Mouse (Mus musculus) right cerebral cortex, postnatal 36 days (tissue): ENCODE data around the gene Uba6.

Source experiments
- DNase-seq, 2 experiments: peaks; one replicate each; pipeline ENCODE4 v3.0.0; 2022; ENCODE audit warnings: low spot score in 2 of 2, mixed read lengths in 1 of 2

Uba6 gene

DNA sequence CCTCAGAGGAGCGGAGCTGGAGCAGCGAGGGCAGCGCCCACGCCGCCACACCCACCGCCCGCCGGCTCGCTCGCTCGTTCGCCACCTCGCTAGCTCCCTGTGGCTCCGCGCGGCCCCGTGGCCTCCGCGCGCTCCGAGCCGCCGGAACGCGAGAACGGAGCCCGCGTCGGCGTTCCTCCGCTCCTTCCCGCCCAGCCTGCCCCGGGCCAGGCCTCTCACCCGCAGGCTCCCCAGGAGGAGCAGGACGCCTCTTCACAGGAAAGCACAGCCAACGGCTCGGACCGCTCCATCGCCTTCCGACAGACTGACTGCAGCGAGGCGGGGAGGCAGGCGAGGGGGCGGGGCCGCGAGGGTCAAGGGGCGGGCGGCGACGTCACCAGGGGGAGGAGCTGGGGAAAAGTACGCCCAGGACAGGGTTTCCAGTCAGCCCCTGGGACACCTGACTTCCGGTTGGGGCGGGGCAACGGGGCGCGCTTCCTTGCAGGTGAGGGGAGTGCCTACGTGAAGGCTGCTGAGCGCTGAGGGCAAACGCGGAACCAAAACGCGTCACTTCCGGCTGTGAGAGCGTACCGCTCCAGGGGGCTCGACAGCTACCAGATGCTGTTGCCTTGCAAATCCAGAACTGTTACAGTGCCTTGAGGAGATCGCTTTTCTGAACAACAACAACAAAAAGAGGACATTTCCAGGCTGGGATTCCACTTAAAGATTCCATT lies at the start of gene Uba6:
Uba6 (minus strand) TSS at position 355 of the 713 bp plus-strand sequence.
- peak; percentile 99 for DNase-seq

GRCm38 (mm10) chr5:86197801-86198200 lies 25.2 kb upstream of the Uba6 start, which contains the start of gene Gnrhr:
TSS of gene Gnrhr (minus strand) at chr5:86197901.
- DNase-seq, result no peak

DNA sequence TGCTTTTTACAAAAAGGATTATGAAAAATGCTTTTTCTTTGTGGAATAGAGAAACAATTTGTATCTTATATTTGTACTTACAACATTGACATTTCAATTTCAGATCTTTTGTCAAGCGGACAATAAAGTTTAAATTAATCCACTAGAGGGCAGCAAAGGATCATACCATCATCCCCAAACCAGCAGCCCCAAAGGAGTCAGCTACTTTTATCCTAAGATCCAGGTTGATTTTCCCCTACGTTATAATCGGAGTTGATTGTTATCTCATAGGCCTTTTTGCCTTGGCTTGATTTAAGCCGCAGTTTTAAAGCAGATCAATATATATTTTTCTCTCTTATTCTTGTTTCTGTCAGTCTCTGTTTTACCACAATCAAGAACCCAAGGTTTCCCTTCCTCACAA lies 18.8 kb upstream of the Uba6 start:
- no peak for DNase-seq

GRCm38 (mm10) chr5:86190770-86191169 lies 18.2 kb upstream of the Uba6 start:
- DNase-seq, result no peak

- no peak for DNase-seq
Observed at GRCm38 (mm10) chr5:86190290-86190689, 17.7 kb upstream of the Uba6 start.

DNA sequence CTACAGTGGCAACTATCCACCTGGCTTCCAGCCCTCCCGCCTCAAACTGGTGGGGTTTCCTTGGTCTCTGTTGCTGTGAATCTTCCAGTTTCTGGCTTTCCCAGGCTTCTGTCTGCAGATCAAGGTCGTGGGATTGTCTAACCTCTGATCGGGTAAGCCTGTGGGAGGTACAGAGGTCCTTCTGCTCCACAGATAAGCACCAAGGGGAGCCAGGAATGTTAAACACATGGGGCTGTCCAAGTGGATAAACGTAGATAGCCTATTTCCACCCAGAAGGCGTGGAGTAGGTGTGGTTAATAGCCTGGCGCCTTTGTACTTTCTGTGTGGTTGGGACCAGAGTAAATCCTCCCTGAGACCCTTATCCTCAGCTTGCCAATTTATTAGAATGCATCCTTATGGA lies 14.8 kb upstream of the Uba6 start:
- DNase-seq, result no peak

DNA sequence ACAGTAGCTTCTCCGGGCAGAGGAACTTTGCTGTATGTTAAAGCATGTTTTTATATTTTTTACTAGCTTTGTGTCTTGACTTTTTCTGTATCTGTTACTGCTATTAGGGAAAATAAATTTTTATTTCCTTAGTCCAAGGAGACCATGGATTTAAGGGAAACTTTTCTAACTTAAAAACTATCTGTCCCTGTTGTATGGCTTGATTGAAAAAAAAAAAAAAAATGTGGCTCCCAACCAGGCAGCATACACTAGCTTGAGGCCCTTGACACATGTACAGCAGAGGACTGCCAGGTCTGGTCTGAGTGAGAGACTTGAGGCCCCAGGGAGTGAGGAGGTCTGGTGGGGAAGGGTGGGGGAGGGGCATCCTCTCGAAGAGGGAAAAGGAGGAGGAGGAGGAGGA lies 1.2 kb upstream of the Uba6 start:
- DNase-seq, result no peak

DNA sequence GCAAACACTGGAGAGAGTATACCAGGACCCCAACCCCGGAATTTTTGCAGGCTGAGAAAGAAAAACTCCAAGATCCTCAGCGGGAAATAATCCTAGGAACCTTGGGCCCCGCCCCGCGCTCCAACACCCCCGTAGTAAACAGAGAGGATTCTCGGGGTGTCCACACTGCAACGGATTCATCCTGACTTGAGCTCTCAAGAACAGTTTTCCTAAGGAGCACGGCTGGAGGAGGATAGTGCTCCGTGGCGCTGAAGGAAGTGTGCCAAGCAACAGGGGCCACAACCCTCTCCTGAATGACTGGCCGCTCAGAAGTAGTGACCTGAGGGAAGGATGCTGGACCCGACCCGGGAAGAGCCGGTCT lies 535 bp downstream of the Uba6 start:
- DNase-seq, result peak; percentile 13 to 35

DNA sequence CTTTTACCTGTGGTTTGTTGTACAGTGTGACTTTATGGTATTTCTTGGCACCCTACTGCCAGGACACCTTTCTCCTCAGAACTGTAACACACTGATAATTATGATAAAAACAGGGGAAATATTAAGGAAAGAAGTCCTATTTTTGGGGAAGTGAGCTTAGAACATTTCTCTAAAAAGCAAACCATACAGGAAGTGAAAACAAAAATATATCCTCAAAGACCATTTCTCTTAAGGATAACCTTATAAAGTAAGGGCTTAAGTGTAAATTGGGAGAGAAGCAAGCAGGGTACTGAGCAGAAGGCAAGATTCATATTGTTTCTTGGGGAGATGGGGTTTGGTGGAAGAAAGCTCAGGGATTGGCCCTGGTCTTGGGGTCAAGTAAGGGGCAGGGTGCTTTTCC lies 42.8 kb downstream of the Uba6 start:
- no peak for DNase-seq

GRCm38 (mm10) chr5:86128749-86129148 lies 43.9 kb downstream of the Uba6 start:
- no peak for DNase-seq

DNA sequence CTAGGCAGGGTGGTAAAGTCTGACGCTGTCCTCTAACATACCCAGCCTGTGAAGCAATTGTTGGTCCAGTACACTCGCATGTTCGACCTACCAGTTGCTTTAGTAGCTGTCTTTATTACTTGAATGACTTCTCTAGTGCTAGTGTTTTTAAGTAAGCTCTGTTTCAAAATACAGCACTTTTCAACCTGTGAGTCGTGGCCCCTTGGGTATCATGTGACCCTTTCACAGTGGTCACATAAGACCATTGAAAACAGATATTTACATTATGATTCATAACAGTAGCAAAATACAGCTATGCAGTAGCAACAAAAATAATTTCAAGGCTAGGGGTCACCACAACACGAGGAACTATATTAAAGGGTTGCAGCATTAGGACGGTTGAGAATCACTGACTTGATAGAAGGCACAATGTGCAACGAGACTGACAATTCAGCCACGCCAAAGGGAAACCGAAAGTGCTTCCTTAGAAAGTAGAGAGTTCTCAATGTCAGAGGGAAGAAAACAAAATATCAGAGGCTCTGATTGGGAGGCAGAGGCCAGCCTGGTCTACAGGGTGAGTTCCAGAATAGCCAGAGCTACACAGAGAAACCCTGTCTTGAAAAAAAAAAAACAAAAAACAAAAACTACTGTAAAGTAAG lies 54.0 kb downstream of the Uba6 start:
- DNase-seq, result no peak

DNA sequence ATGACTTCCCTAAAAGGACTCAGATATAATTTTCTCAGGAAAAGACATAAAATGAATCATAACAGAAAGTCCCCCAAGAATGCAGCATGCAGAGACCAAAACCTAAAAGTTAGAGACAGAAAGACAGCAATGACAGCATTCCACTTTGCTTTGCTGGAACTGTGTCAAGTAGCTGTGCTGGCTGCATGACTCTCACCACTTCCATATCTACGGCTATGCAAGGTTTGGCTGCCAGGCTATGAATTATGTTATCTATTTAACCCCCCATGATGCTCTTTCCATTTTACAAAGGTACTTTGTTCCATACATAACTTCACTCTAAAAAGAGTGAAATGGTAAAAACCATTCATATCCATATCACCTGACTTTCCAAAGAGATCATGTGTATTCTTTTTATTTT lies 58.6 kb downstream of the Uba6 start:
- no peak for DNase-seq

- no peak for DNase-seq
Observed at GRCm38 (mm10) chr5:86113037-86113436, 59.6 kb downstream of the Uba6 start.

GRCm38 (mm10) chr5:86111074-86111473 lies 61.5 kb downstream of the Uba6 start:
- no peak for DNase-seq

- DNase-seq, result no peak
Observed at GRCm38 (mm10) chr5:86106610-86107009, 66.0 kb downstream of the Uba6 start.

- DNase-seq, result no peak
Observed at GRCm38 (mm10) chr5:86102176-86102575, 70.4 kb downstream of the Uba6 start.

DNA sequence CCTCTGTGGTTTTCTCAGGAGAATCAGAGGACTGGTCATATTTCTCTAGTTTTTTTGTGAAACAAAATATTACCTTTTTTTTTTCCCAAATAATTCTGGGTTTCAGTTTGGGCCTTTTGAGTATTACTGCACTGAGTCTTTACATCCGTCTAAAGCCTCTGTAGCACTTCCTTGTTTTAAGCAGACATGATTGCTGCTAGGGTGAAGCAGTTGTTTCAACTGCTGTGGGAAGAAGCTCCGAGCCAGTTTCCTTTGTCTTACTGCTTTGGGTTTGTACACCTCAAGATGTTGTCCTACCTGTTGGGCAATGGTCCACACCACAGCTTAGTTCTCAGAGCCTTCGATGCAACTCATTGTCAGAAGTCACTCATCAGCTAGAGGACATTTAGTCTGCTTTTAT lies 72.0 kb downstream of the Uba6 start:
- no peak for DNase-seq

- DNase-seq, result no peak
Observed at GRCm38 (mm10) chr5:86098988-86099387, 73.6 kb downstream of the Uba6 start.

DNA sequence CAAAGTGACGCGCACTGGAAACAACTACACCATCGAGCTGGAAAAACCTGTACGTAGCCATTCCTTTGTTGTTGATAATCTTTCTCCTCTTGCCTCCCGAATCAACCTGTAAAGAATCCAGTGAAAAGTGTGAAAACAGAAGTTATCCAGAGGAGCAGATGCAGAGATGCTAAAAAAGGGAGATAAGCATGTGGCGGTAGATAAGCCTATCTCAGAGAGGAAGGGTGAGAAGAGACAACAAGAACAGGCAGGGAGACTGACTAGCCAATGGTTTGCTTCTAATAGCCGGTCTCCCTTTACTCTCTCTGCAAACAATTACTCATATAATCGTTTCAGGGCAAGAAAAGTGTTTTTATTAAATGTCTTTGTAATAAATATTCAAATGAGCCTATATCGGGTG lies 77.8 kb downstream of the Uba6 start:
- no peak for DNase-seq

DNA sequence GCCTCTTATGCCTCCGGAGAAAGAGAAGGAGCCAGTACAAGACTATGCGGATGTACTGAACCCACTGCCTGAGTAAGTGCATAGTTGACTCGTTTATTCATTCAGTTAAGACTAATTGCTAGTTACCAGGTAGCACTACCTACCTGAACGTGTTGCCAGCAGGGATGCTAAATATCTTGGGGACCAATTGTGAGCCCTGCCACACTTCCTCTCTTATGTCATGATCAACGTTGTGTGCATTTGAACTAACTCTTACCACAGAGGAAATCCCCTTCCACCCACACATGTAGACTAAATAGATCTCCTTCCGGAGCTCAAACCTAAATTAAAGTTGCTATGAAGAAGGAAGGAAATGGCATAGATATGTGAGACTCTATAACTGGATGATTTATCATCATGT lies 85.9 kb downstream of the Uba6 start:
- no peak for DNase-seq

GRCm38 (mm10) chr5:86084979-86085378 lies 87.6 kb downstream of the Uba6 start:
- no peak for DNase-seq

GRCm38 (mm10) chr5:86083987-86084386 lies 88.6 kb downstream of the Uba6 start:
- no peak for DNase-seq

DNA sequence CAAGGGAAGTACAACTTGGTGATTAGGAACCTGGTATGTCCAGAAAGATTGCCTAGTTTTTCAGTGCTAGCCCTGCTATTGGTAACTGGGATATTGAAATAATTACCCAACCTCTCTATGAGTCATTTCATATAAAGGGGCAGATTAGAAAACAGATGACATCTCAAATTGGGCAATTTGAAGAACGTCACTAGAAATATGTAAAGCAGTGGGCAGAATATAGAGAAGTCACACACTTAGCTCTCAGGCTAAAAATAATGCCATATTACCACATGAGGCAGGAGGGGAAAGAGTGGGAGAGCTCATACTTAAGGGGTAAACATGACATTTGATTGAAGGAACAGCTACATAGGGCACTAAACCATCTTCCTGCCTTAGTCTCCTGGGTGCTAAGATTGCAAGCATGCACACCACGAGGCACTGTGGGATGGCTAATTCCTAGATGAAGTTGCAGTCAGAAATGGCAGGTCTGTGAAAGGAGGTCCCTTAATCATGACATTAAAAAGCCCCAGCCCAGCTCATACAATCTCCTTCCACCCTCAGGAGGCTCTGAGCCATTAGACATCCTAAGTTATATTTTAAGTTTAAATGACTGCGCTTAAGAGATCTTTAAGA lies 93.8 kb downstream of the Uba6 start:
- no peak for DNase-seq
